Mouse (Mus musculus): ENCODE measurements around the gene Gm44511. TPM values are rescaled to one million over a fixed set of nuclear protein-coding genes. Genes with fewer than 3 reads are reported as not detected.
"Not testable (repeated sequence)": the region's sequence is repeated elsewhere in the genome, so short reads cannot be mapped to it uniquely, and the experiment has no call there.

Gm44511 gene
- polyA plus RNA-seq, 1 experiment from 2014 or later, result 0.44 TPM

DNA sequence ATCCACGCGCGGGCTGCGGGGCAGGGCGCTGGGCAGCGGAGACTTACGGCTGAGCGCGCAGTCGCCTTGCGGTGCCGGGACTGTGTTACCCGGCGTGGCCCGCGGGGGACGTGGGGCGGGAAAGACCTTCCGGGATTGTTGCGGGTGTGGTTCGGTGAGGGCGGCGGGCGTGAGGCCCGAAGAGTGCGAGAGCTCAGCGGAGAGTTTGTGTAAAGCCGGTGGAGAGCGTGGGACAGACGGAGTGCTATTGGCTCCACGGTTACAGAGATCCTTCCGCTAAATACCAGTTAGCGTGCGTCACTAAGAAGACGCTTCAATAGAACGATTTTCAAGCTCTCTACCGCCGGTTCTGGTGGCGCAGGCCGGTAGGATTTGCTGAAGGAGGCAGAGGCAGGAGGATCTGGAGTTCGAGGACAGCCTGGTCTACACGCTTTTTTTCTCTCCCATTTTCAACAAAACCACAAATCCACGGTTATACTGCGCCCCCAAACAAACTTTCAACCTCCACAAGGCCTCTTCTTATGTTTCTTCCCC, 16.9 kb upstream of the Gm44511 start:
- Histone ChIP-seq H3K4me1 (ENCODE audit: control insufficient read depth, insufficient read depth, low read length) (peaks cover 16% of the 10 kb centered on the region; the same call in 1 of the 2 replicates), H3K27ac (ENCODE audit: low read length) (peak overlapping the region; percentile 98), H3K4me3 (replicated peaks; ENCODE audit: low read length) (peak overlapping the region; percentile 73), H3K9ac (ENCODE audit: low read length) (peak overlapping the region; percentile 90), H3K9me3 (replicated peaks; ENCODE audit: control insufficient read depth, low read length) (no peaks in the 10 kb centered on the region), H3K27me3 (ENCODE audit: control insufficient read depth, insufficient read depth, low read length) (no peaks in the 10 kb centered on the region), H3K4me2 (ENCODE audit: low read depth, low read length) (peak overlapping the region; percentile 77), H3K36me3 (ENCODE audit: control insufficient read depth, insufficient read depth, low read length) (no peaks in the 10 kb centered on the region)
- under 1% methylated on average over 44 of the region's 44 CpGs for WGBS
- peak; percentile 86 for ATAC-seq (ENCODE audit: insufficient read depth, low FRiP score)

DNA sequence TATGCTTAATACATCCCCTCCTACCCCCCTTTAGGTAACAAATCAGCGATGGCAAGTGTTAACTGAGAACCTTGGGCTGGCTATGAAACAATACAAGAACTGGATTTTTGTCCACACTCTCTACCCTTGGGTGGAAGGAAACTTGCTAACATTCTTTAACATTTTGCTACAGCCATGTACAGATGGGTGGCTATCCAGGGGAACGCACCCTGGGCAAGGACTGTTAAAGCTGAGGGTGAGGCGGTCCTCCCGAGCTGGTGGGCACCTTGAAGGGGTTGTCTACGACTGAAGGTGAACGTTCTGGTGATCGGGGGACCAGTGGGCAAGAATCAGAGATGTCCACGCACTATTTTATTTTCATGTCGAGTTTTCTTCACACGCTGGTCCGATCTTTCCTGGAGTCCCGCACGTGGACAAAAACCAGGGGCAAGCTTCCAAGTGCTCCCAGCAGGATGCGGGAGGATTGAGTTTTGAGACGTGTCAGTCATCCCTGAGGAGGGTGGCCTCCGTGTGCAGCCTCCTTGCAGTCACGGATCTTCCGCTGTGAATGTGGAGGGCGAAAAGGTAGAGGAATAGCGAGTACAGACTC, 16.3 kb upstream of the Gm44511 start:
- H3K27me3 ChIP-seq (ENCODE audit: control insufficient read depth, insufficient read depth, low read length), result no peaks in the 10 kb centered on the region
- peak overlapping the region; percentile 68 for H3K4me2 ChIP-seq (ENCODE audit: low read depth, low read length)
- H3K36me3 ChIP-seq (ENCODE audit: control insufficient read depth, insufficient read depth, low read length), result no peaks in the 10 kb centered on the region
- H3K4me3 ChIP-seq (replicated peaks; ENCODE audit: low read length), result peak overlapping the region; percentile 73
- H3K9me3 ChIP-seq (replicated peaks; ENCODE audit: control insufficient read depth, low read length), result no peaks in the 10 kb centered on the region
- H3K9ac ChIP-seq (ENCODE audit: low read length), result peak overlapping the region; percentile 90
- ATAC-seq (ENCODE audit: insufficient read depth, low FRiP score), result no peak
- H3K4me1 ChIP-seq (ENCODE audit: control insufficient read depth, insufficient read depth, low read length), result peaks cover 16% of the 10 kb centered on the region; the same call in 1 of the 2 replicates
- H3K27ac ChIP-seq (ENCODE audit: low read length), result peak overlapping the region; percentile 97
- under 1% methylated on average over 20 of the region's 20 CpGs for WGBS

DNA sequence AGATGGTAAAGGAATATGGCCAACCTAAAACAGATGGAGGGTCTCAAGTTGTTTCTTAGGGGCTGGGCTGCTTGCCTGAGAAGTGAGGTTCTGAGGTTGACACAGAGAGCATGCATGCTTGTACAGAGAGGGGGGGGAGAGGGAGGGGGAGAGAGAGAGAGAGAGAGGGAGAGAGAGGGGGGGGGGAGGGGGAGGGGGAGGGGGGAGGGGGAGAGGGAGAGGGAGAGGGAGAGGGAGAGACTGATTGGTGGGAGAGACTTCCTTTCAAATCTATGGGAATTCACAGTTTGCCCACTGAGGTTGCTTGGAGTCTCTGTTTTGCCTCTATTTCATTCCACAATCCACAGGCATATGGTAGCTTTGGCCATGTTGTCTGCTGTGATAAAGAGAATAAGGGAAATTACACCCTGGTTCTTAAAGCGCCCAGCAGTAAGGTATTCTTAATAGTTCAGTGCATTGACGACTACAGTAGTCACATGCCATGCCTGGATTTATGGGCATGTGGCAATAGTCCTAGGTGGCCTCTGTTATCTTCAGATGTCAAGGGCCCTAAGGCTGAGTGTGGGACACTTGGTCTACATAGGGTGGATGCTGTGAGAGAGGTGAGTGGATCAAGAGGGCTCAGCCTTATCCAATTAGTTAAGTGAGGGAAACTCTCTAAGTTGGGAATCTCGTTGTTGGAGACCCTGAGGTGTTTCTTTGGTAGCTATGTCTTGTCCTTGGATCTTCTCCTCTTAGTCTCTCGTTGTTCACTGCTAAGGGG, 15.4 kb upstream of the Gm44511 start:
- 48% methylated on average over 4 of the region's 4 CpGs for WGBS
- peak overlapping the region; percentile 90 for H3K9ac ChIP-seq (ENCODE audit: low read length)
- H3K4me1 ChIP-seq (ENCODE audit: control insufficient read depth, insufficient read depth, low read length), result peaks cover 16% of the 10 kb centered on the region; the same call in 1 of the 2 replicates
- peak overlapping the region; percentile 68 for H3K4me2 ChIP-seq (ENCODE audit: low read depth, low read length)
- no peaks in the 10 kb centered on the region for H3K9me3 ChIP-seq (replicated peaks; ENCODE audit: control insufficient read depth, low read length)
- peak overlapping the region; percentile 97; the same call in 1 of the 2 replicates for H3K27ac ChIP-seq (ENCODE audit: low read length)
- no peaks in the 10 kb centered on the region for H3K27me3 ChIP-seq (ENCODE audit: control insufficient read depth, insufficient read depth, low read length)
- peak overlapping the region; percentile 73 for H3K4me3 ChIP-seq (replicated peaks; ENCODE audit: low read length)
- H3K36me3 ChIP-seq (ENCODE audit: control insufficient read depth, insufficient read depth, low read length), result no peaks in the 10 kb centered on the region
- no peak for ATAC-seq (ENCODE audit: insufficient read depth, low FRiP score)

DNA sequence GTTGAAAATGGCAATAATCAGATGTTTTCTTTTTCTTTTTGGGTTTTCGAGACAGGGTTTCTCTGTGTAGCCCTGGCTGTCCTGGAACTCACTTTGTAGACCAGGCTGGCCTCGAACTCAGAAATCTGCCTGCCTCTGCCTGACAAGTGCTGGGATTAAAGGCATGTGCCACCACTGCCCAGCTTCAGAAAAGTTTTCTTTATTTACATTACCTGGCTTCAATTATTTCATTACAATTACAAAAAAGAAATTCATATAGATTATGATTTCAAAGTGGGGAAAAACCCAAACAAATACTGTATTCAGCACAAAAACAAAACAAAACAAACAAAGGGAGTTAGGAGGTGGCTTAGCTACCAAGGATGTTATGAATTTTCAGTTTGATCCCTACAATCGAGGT, 14.6 kb upstream of the Gm44511 start:
- not testable (repeated sequence) for ATAC-seq (ENCODE audit: insufficient read depth, low FRiP score); H3K27ac ChIP-seq (ENCODE audit: low read length); H3K4me3 ChIP-seq (replicated peaks; ENCODE audit: low read length); H3K36me3 ChIP-seq (ENCODE audit: control insufficient read depth, insufficient read depth, low read length); H3K9me3 ChIP-seq (replicated peaks; ENCODE audit: control insufficient read depth, low read length); H3K9ac ChIP-seq (ENCODE audit: low read length); H3K4me2 ChIP-seq (ENCODE audit: low read depth, low read length); H3K27me3 ChIP-seq (ENCODE audit: control insufficient read depth, insufficient read depth, low read length)
- WGBS, result 87% methylated on average over 3 of the region's 3 CpGs
- H3K4me1 ChIP-seq (ENCODE audit: control insufficient read depth, insufficient read depth, low read length), result peaks cover 16% of the 10 kb centered on the region; the same call in 1 of the 2 replicates

DNA sequence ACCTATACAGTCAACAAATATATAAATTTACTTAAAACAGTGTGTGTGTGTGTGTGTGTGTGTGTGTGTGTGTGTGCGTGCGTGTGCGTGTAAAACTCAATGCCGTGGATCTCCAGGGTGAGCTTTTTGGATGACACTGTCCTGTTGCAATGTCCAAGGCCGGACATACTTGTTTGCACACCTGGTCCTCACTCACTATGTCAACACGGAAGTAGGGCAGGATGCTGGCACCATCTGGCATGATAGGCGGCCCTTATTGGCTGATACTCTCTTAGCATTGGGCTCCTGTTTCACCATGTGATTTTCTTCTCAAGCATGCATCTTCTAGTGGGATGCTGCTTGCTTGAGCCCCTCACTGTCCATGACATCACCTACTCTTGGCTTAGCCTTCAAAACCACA, 13.8 kb upstream of the Gm44511 start:
- Histone ChIP-seq H3K36me3 (ENCODE audit: control insufficient read depth, insufficient read depth, low read length) (no peaks in the 10 kb centered on the region), H3K4me2 (ENCODE audit: low read depth, low read length) (peak overlapping the region; percentile 75), H3K27me3 (ENCODE audit: control insufficient read depth, insufficient read depth, low read length) (no peaks in the 10 kb centered on the region), H3K9ac (ENCODE audit: low read length) (no peak overlapping the region), H3K4me1 (ENCODE audit: control insufficient read depth, insufficient read depth, low read length) (peaks cover 16% of the 10 kb centered on the region; the same call in 1 of the 2 replicates), H3K27ac (ENCODE audit: low read length) (peak overlapping the region; percentile 99; the same call in 1 of the 2 replicates), H3K9me3 (replicated peaks; ENCODE audit: control insufficient read depth, low read length) (no peaks in the 10 kb centered on the region), H3K4me3 (replicated peaks; ENCODE audit: low read length) (peak overlapping the region; percentile 86)
- WGBS, result 53% methylated on average over 7 of the region's 7 CpGs
- no peak for ATAC-seq (ENCODE audit: insufficient read depth, low FRiP score)

DNA sequence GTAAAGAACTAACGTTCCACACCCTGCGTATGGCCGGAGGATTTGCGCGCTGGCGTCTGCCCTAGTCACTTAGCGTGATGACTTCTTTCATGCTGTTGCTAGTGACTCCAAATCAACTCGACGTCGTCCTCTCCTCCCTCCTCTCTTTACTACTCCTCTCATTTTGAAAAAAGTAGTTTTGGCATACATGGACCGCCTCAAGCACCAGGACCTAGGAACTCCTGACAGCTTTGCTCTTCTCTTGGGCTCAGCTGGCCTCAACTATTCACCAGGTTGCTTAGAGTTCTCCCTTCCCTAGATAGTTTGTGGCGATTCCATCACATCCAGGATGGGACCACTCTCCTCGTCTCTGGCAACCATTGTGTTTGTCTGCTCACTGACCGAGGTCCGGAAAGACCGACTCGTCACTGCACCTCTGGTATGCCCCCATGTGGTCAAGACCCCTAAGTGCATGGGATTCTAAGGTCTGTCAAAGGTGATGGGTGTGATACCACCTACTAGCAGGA, 13.2 kb upstream of the Gm44511 start:
- Histone ChIP-seq H3K4me1 (ENCODE audit: control insufficient read depth, insufficient read depth, low read length) (peaks cover 12% of the 10 kb centered on the region; the same call in 1 of the 2 replicates), H3K27me3 (ENCODE audit: control insufficient read depth, insufficient read depth, low read length) (no peaks in the 10 kb centered on the region), H3K9me3 (replicated peaks; ENCODE audit: control insufficient read depth, low read length) (no peaks in the 10 kb centered on the region), H3K36me3 (ENCODE audit: control insufficient read depth, insufficient read depth, low read length) (no peaks in the 10 kb centered on the region), H3K4me2 (ENCODE audit: low read depth, low read length) (peak overlapping the region; percentile 75), H3K9ac (ENCODE audit: low read length) (peak overlapping the region; percentile 59), H3K4me3 (replicated peaks; ENCODE audit: low read length) (peak overlapping the region; percentile 86), H3K27ac (ENCODE audit: low read length) (peak overlapping the region; percentile 99)
- ATAC-seq (ENCODE audit: insufficient read depth, low FRiP score), result peak; percentile 2; the same call in 1 of the 2 replicates
- under 1% methylated on average over 17 of the region's 17 CpGs for WGBS

DNA sequence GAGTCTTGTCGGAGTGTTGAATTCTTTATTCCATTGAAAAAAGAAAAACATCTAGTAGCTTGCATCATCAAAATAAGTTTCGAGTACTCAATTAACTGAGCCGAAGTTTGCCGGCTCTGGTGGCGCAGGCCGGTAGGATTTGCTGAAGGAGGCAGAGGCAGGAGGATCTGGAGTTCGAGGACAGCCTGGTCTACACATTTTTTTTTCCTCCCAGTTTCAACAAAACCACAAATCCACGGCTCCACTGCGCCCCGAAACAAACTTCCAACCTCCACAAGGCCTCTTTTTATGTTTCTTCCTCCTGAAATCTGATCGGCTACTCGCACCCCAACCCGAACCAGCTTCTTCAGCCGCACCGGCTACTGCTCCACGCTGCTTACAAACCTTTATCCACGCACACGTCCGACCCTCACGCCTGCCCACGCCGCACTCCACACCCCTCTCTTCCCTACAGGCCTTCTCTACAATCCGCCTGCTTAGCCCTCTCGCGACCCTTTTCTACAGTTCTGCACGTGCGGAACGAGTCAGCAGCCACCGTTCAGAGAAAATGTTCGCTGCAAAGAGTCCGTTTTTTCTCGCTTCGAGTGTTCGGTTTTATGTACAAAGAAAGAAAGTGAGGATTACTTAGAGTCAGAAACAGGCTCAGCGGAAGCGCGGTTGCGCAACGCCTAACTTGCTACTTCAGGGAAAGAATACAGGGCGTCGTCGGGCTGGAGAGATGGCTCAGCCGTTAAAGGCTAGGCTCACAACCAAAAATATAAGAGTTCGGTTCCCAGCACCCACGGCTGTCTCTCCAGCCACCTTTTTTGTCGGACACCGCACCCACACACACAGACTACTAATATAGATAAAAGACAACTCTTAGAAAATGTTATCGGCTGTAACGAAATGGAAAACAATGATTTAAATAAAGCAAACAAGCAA, 12.5 kb upstream of the Gm44511 start:
- WGBS, result under 1% methylated on average over 49 of the region's 49 CpGs
- Histone ChIP-seq H3K4me1 (ENCODE audit: control insufficient read depth, insufficient read depth, low read length) (0 out of 2 replicates have a peak, but pooled peaks cover 9% of the 10 kb centered on the region), H3K4me2 (ENCODE audit: low read depth, low read length) (peak overlapping the region; percentile 75), H3K9ac (ENCODE audit: low read length) (peak overlapping the region; percentile 89), H3K4me3 (replicated peaks; ENCODE audit: low read length) (peak overlapping the region; percentile 86), H3K27ac (ENCODE audit: low read length) (peak overlapping the region; percentile 99), H3K36me3 (ENCODE audit: control insufficient read depth, insufficient read depth, low read length) (no peaks in the 10 kb centered on the region), H3K9me3 (replicated peaks; ENCODE audit: control insufficient read depth, low read length) (no peaks in the 10 kb centered on the region), H3K27me3 (ENCODE audit: control insufficient read depth, insufficient read depth, low read length) (no peaks in the 10 kb centered on the region)
- ATAC-seq (ENCODE audit: insufficient read depth, low FRiP score), result peak; percentile 64

DNA sequence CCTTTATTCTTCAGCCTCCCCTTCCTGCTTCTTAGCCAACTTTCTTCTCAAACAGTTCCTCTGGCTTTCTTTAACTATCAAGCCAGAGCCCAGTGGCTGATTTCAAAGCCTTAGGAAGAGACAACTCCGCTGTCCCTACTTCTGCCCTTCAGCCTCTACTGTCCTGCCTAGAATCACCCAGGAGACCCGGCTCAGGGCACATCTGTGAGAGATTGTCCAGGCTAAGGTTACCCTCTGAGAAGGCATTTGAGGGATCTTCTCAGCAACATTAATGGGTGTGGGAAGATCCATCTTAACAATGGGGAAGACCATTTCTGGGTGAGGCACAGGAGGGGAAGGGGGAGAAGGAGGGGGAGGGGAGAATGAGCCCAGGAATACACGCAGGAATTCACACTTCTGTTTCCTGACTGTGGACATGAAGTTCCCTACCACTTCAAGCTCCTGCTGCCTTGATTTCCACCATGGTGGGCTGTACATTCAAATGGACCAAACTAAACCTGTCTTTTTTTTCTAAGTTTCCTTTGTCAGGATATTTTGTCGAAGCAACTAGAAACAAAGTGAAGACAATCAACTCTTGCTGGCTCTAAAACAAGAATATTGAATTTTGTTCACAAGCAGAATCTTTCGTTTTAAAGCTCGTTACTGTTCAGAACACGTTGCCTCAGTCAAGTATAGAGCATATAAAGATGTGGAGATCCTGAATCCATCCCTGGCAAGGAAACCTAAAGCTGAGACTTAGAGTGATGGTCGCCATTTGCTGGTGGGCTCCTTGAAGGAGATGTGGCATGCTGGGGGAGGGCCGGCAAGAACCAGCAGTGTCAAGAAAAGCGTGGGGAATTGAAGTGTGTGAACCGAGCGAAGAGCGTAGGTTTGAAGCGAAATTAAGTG, 11.6 kb upstream of the Gm44511 start:
- peak overlapping the region; percentile 86 for H3K4me3 ChIP-seq (replicated peaks; ENCODE audit: low read length)
- H3K27ac ChIP-seq (ENCODE audit: low read length), result peak overlapping the region; percentile 82
- no peaks in the 10 kb centered on the region for H3K9me3 ChIP-seq (replicated peaks; ENCODE audit: control insufficient read depth, low read length)
- peak overlapping the region; percentile 68 for H3K4me2 ChIP-seq (ENCODE audit: low read depth, low read length)
- H3K27me3 ChIP-seq (ENCODE audit: control insufficient read depth, insufficient read depth, low read length), result no peaks in the 10 kb centered on the region
- 2% methylated on average over 14 of the region's 14 CpGs for WGBS
- no peaks in the 10 kb centered on the region for H3K36me3 ChIP-seq (ENCODE audit: control insufficient read depth, insufficient read depth, low read length)
- ATAC-seq (ENCODE audit: insufficient read depth, low FRiP score), result 0 out of 2 replicates have a peak, but pooled peaks have one; percentile 14
- H3K9ac ChIP-seq (ENCODE audit: low read length), result peak overlapping the region; percentile 89
- H3K4me1 ChIP-seq (ENCODE audit: control insufficient read depth, insufficient read depth, low read length), result 0 out of 2 replicates have a peak, but pooled peaks cover 9% of the 10 kb centered on the region

All from stomach, embryonic 16.5 days (tissue).